Mouse (Mus musculus) cerebellum, postnatal 14 days (tissue): Measurements from ENCODE around the gene Efcab11.

Experiments used
- DNase-seq, 2 experiments: peaks; one replicate each; pipeline ENCODE4 v3.0.0; 2021; ENCODE audit warnings: mixed read lengths in 2 of 2

Efcab11 gene

GRCm38 (mm10) chr12:99741631-99742030 is 142.6 kb downstream of the Efcab11 start:
- no peak for DNase-seq

DNA sequence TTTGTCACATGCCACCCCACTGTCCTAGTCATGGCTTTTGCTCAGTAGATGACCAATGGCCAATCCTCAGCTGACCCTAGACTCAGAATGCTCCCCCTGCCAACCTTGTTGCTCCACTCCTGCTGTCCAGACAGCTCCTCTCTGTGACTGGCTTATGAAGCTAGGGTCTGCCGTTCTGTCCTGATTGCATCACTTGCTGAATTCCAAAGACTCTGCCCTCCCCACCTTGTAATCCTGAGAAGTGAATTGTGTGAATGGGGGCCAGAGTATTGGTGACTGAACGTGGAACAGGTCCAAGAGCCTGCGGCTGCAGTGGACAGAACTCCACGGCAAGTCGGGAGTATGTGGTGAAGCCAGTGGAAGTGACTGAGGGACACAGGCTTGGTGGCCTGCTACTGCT is 145.0 kb downstream of the Efcab11 start:
- DNase-seq = no peak

GRCm38 (mm10) chr12:99738256-99738655 is 146.0 kb downstream of the Efcab11 start:
- no peak for DNase-seq

DNA sequence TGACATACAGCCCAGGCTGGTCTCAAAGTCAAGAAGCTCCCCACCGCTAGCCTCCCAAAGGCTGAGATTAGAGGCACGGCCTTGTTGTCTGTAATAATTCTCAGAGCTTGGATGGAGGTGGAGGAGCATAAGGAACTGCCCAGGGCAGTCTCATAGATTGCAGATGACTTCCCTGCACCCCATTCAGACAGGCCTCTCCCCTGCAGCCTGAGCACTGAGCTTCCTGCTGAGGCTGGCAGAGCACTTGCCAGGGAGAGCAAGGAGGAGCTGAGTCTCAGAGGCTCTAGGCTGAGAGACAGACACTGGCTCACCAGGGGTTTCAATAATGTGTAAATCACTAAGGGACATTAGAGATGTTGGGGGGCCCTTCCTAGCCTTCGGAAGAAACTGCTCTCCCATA is 147.3 kb downstream of the Efcab11 start:
- no peak for DNase-seq

DNA sequence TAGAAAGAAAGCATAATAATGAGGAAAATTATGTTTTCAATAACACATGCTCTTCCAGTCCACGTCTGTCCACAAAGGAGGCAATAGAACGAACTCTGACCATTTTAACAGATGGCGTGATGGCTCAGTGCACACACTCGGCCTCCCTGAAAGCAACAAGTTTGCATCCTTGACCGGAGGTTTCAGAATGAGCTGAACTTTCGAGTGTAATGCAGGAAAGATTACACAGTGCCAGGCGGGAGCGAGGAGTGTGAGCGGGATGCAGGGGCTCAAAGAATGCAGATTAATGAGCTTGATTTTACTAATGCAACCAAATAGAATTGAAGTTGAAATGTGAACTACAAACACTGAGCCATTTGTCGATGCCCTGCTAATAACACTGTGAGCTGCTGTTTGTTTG is 149.1 kb downstream of the Efcab11 start:
- DNase-seq = no peak

- no peak for DNase-seq
These were observed 160.0 kb downstream of the Efcab11 start for GRCm38 (mm10) chr12:99724206-99724605.

DNA sequence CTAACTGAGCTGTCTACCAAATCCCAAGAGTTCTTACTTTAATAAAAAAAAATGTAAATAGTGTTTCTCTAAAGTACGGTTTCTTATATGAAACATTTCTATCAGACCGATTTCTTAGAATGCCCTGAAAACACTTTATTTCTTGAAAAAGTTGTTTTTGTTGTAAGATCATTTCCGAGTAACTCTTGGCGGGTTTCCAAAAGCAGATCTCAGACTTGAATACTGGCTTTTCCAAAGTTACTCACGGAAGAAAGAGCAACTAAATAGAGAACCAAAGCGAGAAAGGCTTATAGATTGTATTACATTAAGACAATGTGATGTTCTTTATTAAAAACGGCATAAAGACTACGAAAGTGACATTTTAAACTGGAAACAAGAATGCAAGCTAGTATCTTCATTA is 160.4 kb downstream of the Efcab11 start:
- DNase-seq = no peak

DNA sequence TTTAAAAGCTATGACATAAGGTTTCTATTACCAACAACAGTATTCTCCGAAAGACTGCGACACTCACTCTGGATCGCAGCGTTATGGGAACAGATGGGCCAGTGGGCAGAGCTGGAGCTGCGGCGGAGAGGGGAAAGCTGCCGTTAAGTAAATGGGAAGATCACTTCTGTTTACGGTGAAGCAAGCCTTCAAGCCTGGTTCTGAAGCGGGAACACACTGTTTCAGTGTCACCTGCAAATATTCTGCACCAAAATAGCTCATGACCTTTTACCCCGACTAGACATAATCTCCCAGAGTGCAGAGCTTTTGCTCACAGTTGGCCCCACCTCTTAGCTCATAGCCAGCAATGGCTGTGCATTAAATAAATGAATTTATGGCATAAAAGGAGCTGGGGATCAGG is 162.9 kb downstream of the Efcab11 start:
- no peak for DNase-seq

DNA sequence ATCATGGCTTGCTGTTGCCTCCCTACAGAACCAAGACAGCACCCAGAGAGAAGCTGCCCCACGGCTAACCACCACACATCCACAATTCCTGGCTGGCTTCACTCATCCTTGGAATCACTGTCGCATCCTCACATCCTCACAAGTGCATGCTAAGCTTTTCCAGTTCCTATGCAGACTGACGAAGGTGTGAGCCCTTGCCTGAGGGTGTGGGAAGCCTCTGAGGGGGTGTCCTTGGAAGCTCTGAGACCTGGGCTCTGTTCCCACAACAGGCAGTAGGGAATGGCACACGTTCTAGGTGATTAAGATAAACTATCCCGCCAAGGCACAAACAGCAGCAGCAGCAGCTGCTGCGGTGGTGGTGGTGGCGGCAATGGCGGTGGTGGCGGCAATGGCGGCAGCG is 164.5 kb downstream of the Efcab11 start:
- DNase-seq = no peak

DNA sequence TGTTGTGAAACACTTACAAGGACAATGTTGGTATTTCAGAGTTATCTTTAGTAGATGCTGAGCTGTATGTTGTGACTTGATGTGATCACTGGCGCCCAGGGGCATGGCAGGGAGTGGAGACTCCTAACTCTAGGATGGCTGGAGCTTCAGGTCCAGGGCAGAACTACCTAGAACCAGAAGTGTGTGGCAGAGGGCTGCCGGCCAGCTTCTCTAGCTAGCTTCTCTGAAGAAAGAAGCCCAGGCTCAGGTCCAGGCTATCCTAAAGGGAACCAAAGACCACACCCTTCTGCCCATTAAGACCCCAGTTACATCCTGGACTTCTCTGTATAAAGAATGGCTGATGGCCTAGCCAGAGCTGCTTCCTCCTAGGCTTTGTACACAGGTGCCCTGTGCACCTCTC is 166.1 kb downstream of the Efcab11 start:
- no peak for DNase-seq

GRCm38 (mm10) chr12:99716038-99716610 is 168.1 kb downstream of the Efcab11 start:
- peak; percentile 69 to 72 for DNase-seq

DNA sequence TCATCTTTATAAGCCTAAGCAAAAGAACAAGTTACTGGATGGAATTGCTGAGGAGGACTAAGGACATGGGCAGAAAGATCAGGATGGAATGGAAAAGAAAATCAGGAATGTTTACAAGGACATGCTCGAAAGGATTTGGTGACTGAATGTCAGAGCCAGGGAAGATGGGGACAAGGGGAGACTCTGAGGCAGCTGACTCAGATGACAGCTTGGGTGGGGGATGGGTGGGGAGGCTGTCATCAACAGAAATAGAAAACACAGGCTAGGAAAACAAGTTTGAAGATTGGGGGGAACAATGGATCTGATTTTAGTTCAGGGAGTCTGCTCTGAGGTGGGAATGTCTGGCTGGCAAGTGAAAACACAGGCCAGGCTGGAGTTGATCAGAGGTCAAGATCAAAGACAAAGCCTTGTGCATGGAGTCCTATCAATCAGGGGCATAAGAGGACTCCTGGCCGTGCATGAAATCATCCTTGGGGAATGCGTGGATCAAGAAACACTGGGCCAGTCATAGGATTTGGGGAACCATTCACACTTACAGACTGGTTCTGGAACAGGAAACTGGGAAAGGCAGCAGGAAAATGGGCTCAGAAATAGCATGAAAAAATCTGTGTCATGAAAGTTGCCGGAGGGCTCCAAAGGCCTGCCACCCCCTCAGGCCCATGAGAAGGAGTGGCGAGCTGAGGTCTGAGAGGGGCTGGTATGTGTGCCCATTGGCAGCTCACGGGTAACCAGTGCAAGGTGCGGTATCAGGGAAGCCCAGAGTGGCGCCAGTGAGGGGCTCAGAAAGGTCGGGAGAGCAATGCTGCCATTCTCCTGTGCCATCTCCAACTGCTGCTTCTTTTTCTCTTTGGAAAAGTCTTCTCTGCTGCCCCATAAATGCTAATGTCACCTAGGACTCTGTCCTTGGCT is 168.9 kb downstream of the Efcab11 start:
- DNase-seq = peak; percentile 33 to 58

DNA sequence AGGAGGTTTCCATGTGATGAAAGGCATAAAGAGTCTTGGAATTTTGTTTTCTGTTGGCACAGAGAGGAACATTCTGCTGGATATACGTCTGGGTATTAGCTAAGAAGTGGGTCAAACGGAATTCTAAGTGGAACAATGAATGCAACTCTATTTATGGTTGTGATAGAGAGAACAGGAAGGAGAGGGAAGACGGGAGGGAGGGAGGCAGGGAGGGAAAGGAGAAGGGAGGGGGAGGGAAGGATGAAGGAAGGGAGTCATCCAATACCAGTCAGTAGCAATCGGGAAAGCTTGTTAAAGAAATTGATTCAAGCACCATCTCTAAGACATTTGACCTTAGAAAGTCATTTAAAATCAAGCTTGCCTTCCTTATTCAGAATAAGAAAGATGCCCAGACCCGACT is 172.0 kb downstream of the Efcab11 start:
- DNase-seq = no peak

DNA sequence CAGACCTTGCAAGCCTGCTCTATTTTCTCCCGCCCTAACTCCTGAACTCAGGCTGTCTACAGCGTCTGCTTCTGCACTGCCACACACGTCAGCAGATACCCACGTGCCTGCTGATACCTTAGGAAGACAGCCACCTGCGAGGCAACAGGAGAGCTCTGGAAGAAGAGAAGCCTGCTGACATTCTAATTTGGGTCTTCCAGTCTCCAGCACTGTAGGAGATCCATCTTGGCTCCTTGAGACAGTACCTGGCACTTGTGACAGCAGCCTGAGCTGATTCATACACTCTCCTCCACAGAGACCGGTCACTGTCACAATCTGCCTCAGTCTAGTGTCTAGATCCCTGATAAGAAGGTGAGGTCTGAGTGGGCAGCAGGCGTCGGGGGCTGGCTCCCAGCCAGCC is 182.0 kb downstream of the Efcab11 start:
- peak; percentile 53 to 58 for DNase-seq

GRCm38 (mm10) chr12:99700380-99700779 is 183.9 kb downstream of the Efcab11 start:
- no peak for DNase-seq

DNA sequence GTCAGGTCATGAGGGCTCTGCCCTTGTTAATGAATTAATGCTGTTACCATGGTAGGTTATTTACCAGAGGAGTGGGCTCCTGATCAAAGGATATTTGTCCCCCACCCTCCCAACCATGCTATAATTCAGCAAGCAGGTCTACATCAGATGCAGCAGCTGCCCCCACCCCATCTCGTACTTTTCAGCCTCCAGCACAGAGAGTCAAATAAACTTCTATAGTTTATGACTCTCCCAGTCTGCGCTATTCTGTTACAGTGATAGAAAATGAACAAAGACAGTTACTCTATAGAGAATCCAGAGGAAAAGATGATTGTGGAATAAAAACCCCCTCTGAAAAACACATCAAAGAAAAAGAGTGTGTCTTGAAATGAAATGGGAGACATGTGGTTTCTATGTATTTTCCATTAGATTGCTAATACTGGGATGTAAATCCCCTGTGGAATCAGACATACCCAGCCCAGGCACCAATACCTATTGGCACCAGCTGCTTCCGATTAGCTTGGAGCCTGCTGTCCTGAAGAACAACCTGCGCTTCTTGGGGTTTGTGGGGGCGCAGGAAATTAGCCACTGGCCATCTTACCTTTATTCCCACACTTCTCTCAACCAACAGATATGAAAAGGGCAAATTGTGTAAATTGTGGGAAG is 184.7 kb downstream of the Efcab11 start:
- DNase-seq = no peak

DNA sequence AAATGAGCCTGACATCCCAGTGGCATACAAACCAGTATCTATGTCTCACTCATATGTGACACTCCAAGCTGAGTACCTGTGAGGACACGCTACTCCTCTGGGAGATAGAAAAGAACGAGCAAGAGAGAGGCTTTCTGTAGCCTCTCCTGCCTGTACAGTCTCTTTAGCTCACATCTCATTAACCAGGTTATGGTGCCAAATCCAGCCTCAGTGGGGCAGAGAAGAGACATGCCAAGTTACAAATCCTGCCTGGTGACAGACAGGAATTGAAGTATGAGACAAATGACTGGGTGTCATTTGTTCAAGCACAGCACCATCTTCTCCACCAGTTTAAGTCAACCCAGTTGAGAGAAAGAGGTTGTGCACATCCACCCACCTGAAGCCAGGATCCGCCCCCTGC is 190.2 kb downstream of the Efcab11 start:
- peak; percentile 28 to 42 for DNase-seq

GRCm38 (mm10) chr12:99686418-99686992 is 197.7 kb downstream of the Efcab11 start:
- DNase-seq = peak; percentile 52

DNA sequence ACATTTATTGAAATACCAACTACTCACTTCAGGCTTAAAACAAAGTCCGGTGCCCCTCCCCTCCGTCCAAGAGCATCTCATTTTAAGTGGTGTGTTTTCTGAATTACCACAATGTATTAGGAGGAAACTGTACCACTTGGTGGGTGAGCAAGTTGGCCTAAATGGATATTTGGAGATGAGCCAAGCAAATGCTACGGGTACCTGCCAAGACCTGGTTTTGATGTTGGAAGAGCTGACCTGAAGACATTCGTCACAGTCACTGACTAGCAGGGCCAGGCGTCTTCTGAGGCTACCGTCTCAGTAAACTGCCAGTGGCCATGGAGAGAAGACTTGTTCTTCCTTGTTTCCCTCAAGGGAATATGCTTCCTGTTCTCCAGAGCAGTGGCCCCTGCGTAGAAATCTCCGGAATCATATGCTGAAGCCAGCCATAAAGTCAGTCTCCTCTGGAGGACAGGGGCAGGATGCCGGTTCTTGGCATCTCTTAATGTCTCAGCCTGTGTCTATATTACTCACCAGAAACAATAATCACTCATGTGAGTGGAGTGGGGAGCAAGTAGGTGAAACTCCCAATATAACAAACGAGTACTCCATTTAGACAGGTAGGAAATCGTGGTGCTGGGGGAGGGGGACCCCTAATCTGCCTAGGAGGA is 198.7 kb downstream of the Efcab11 start:
- peak; percentile 66 to 83 for DNase-seq

DNA sequence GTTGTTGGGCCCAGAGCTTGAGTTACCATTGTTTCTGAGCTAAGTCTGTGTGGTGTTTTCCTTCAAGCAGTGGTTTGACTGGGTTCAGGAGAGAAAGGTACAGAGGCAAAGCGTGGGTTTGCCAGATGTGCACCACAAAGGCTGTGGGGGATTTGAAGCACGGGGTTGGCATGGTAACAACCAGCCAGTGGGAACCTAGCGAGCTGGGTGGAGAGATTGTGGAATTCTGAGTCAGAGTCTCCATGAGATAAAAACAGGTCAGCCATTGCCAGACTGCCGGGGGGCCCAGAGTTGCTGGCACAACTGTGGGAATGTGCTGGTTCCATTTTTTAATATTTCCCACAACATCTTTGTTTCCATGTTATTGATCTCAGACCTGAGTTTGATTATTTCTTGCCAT is 202.6 kb downstream of the Efcab11 start:
- no peak for DNase-seq

DNA sequence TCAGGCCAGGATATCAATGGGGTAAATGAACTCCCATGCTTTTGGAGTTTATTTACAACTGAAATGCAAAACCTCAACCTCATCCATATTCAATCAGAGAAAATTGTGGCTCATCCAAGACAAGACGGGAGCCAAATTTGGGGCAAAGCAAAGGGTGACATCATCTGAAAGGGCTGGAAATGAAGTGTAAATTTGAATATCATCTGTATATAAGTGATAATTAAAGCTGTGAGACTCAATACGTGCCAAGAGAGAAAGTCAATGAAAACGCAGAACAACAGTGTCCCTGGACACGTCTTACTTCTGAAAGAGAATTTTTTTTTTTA is 212.4 kb downstream of the Efcab11 start:
- DNase-seq = peak in 1 of 2 experiments; percentile 40

GRCm38 (mm10) chr12:99671162-99671865 is 212.9 kb downstream of the Efcab11 start:
- DNase-seq = peak; percentile 69 to 74

- no peak for DNase-seq
These were observed 213.5 kb downstream of the Efcab11 start for GRCm38 (mm10) chr12:99670762-99671152.
